Mouse (Mus musculus): ENCODE results near the gene Gm5136.

The Gm5136 gene

DNA sequence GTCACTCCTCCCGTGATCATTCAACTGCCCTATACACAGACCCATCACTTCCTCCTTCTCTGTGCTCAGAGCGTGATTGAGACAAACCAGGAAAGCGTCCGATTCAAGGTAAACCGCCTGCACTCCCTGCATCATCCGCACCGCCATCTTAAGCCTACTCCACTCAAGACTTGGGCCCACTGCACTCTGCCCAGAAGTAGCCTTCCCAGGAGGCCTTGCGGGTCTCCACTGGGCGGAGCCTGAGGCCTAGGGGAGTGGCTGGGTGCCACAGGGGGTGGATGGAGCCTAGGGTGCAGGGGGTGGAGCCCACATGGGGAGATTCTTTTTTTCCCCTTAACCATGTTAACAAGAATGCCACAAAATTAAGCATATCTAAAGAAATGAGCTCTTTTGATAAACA, at the start of gene Gm5136:
Gm5136 (minus strand) TSS at position 215 of the 400 bp plus-strand sequence.
- DNase-seq (ENCODE audit: low read depth, low spot score): no peak

DNA sequence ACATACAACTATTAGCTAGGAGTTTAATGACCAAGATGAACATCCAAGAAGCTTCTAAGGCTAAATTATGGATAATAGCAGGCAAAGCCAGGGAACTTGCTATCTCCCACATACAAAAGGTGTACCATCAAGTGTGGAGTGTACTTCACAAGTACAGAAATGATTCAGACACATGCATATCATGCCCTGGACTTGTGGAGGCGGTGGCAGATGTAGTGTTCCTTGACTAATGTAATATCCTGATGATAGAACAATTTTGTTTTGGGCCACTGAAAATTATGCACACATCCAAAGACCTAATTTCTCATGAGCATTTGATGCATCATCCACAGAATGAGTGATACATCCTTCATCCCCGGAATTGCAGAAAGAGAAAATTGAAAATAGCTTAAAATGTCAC, 43.8 kb upstream of the Gm5136 start:
- DNase-seq (ENCODE audit: low read depth, low spot score): no peak

DNA sequence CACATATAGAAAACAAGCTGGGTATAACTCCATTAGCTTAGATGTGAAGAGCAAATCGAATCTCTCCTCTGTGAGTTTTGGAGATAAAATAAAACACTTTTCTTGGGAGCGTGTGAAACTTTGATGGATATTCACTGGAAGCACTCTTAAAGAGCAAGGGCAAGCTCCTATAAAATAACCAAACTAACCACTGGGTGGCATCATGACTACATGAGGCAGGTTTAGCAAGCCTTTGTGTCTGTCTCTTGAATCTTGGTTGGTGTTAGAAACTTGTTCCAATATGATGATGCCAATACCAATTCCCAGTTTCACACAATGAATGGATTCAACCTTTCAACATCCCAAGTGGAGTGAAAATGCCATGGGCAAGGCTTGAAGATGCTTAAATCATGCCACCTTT, 34.0 kb upstream of the Gm5136 start:
- peak; percentile 22 for DNase-seq (ENCODE audit: low read depth, low spot score)

DNA sequence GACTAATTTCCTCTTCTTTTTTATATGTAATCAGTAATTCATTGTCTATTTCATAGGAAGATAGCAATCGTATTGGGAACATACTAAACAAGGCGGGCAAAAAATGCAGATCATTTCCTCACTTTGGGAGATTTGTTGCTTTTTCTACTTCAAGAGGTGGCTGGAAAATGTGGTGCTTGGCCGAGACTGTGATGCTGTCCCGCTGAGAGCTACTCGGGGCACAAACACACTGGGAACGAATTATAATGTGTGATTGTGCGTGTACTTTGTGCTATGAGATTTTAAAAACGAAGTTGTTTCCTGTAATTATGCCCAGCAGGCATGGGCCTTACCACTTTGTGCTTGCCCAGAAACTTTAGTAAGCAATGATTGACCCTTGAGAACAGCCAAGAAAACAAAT, 29.0 kb upstream of the Gm5136 start:
- DNase-seq (ENCODE audit: low read depth, low spot score): no peak

DNA sequence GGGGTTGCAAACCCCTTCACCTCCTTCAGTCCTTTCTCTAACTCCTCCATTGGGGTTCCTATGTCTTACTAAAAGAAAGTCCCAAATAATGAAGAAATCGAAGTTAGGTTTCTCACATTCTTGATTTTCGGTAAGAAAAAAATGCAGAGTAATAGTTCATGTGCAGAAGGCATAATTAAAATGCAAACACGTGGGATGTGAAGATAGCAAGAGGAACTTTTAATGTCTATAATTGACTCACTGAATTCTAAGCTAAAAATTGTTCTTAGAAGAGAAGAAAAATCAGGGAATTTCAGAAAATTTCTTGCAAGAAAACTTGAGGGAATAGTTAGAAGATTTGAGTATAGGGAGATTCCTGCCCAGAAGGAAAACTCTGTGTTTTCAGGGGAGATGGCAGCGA, 26.4 kb upstream of the Gm5136 start:
- no peak for DNase-seq (ENCODE audit: low read depth, low spot score)

DNA sequence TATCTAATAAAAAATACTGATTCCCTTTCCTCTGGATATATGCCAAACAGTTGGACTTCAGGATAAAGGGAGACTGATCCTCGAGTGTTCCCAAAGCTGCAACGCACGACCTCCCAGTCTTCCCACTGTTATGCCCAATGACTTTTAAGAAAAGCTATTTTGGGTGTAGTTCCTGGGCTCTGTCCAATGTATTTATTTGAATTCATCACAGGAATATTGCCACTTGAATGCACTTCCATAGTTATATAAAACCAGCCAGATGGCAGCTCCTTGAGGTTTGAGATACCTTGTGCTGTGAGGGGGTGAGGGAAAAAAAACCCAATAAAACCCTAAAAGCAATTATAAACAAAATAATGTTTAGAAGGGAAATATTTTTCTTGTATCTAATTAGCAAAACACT, 24.9 kb upstream of the Gm5136 start:
- no peak for DNase-seq (ENCODE audit: low read depth, low spot score)

DNA sequence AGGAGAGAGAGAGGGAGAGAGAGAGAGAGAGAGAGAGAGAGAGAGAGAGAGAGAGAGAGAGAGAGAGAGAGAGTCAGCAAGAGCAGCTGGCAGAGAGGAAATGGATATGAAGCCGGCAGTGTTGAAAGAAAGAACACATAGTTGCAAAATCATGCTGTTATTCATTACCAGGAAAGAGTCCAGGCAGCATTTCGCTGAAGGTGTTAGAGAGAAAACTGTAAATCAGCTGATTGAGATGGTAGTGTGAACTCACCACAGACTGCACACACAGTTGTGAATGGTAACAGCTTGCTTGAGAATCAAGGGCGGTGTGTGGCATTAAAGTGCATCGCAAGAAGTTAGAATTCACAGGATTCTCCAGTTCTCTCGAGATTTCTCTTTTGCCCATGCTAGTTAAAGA, 10.6 kb upstream of the Gm5136 start:
- DNase-seq (ENCODE audit: low read depth, low spot score): no peak

DNA sequence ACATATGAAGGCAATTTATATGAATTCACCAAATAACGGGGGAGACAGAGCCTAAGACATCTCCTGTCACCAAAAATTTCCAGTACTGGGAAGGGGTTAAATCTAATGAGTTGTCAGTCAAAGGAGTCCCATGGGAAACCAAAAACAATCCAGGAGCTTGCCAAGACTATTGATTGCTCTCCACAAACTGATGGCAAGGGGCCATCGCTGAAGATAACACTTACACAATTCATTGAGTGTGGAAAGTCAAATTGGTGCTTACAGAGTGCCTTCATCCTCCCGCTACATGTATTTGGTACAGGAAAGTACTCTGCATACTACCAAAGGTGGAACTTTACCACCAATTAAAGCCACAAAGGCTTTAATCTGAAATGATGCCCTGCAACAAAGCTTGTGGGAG, 5.7 kb upstream of the Gm5136 start:
- DNase-seq (ENCODE audit: low read depth, low spot score): no peak

DNA sequence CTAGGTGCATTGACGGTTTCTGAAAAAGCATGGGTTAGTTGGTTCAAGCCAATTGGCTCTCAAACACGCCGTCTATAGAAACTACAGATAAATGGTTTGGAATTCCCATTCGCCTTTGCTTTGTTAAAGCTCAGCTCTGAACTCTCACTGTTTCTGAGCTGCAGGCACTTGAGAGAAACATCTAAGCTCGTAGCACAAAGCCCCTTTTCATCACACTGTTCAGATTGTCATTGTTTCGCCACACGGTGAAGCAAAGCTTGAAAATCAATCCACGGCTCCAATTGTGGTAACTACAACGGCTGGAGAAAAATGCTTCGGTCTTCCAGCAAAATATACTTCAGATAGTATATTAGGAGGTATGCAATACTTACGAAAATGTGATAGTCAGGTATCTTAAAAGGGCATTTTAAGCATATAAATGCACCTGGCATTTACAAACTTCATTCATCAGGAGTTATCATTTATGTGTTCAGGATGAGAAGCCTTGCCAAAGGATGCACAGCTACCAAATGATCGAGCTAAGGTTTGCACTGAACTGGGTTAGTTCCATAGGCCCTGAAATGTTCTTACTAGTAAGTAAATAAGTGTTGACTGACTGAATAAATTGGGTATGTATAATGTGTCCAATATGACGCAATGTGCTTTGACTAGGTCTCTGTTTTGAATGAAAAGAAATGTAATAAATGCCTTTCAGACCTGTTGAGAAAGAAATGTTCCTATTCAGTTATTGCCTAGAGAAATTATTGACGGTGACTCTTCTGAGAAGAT, 1.6 kb upstream of the Gm5136 start:
- DNase-seq (ENCODE audit: low read depth, low spot score): no peak

DNA sequence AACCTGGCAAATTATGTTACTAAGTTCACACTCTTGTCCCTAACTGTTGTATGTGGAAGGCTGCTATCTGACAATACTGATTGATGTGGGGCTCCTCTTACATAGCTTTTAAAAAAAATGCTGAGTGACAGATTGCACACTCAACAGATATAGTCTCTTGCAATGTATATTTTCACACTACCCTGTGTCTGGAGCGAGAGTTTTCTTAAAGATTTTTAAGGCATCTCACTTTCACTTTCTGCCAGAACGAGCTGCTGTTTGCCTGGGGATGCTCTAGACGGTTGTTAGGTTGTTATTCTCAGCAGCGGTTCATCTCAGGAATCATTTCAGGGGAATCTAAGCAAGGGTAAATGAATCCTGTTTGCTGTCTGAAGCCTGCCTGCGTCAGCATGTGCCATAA, 2.9 kb downstream of the Gm5136 start:
- peak; percentile 4 for DNase-seq (ENCODE audit: low read depth, low spot score)

DNA sequence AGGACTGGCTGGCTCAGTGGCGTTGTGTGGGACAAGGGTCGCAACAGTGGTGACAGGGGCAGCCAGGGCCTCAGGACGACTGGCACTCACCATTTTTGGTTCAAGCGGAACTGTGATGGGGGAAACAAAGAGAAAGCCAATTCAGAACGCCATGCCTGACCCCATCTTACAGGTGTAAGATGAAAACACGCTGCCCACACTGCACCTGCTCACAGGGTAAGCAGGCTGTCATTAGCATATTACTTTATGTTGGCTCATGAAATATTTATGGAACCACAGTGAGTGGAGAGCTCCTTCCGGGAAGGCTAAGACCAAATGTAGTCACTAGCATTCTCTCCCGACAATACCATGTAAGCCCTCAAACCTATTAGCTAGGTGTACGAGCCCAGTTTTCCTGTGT, 9.0 kb downstream of the Gm5136 start:
- no peak for DNase-seq (ENCODE audit: low read depth, low spot score)

DNA sequence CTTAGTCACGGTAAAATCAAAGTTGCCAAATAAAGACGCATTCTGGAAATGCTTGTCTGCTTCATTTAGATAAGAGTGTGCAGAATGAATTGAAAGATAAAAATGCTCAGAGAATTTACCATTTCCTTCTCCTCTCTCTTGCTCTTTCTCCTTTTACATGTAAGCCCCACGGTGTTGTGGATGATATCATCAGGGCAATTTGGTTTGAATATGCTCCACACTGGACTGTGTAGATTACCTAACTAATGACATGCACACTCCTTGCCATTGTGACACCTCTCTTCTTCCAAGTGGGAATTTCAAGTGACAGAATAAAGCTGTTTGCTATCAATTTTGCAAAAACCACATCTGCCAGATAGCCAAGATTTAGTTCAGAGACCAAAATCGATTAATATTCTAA, 13.3 kb downstream of the Gm5136 start:
- no peak for DNase-seq (ENCODE audit: low read depth, low spot score)

DNA sequence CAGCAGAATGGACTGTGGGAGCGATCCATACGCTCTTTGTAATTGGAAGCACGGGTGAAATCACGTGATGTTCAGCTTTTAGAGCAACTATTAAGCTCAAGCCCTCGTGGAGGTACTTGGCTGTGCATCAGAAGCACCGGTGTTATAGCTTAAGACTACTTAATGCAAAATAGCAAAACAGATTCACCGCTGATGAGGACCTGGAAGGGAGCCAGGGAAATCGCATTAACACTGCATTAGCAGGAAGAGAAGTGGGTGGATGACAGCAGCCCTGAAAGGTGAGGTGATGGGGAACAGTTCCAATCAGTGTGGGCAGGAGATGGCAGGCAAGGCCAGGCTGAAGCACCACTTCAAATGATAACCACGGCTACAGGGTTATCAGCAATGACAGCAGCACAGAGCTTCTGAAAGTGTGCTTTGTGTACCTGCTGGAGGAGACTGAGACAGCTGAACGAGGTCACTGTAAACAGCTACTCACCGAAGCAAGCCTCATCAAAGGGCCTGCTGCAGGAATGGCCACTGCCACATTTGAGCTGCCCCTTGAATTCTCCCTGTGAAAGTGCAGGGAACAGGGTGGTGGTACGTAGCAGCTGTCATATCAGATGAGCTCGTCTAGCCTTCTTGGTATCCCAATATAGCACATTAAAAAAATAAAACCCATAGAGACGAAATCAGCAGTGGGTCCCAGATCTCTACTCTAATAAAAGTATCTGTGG, 20.1 kb downstream of the Gm5136 start:
- no peak for DNase-seq (ENCODE audit: low read depth, low spot score)

DNA sequence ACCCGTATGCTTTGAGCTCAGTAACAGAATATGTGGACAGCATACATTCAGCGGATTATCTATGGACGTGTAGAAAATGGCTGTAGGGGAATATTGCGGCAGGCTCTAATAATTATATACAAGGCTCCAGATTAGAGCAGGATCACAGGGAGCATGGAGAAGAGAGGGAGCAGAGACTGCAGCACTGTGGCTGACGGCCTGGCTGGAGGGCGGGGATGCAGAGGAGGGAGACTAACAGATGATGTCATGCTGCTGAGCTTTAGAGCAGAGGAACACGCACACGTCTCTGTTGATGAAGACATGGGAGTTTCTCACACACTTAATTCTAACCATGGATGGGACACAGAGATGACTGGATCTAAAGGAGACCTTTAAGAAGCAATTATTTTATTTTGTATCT, 22.9 kb downstream of the Gm5136 start:
- DNase-seq (ENCODE audit: low read depth, low spot score): no peak

DNA sequence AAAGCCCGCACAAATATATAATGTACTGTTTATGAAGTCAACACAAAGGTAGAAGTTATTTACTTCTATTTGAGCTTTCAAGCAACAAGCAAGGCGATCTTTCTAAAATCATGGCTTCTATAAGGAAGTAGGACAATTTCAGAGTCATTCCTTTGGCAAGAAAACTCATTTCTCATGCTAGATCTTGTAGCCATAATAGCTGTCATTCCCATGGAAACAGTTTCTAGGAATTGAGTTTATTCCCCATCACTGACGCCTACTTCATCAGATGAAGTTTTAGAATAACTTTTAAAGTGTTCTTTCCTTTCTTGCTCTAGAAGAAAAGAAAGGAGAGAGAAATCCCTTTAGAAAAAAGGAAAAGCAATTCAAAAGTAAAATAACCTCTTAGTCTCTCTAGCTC, 31.0 kb downstream of the Gm5136 start:
- no peak for DNase-seq (ENCODE audit: low read depth, low spot score)

DNA sequence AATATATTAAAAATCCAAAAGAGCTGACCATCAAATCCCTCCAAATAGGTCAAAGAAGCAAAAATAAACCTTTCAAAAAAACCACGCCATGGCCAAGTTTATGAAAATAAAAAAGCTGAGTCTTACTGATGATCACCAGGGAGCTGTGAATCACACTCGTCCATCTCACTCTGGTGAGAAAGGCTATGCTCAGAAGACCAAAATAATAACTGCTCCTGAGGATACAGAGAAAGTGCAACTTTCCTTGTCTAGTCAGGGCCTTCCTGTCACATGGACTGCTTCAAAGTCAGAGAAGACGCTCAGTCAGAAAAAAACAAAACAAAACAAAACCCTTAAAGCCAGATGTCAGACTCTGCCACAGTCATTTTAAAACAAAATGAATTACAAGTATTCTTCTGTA, 39.7 kb downstream of the Gm5136 start:
- no peak for DNase-seq (ENCODE audit: low read depth, low spot score)

DNA sequence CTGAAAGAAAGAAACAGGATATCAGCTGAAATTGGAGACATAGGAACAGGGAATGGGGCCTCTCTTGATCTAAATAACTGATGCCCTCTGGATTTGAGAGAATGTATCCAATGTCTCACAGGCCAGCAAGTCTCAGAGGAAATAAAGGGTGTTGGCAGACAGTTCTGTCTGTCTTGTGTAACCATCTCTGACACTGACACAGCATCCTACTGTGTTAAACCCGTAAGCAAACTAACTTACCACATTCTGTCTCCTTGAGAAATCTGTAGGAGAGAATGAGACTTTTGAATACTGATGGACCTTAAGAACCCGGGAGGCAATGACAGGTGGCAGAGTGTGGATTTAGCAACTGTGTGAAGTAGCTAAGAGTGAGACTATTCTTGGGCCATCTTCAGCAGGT, 41.7 kb downstream of the Gm5136 start:
- DNase-seq (ENCODE audit: low read depth, low spot score): no peak

DNA sequence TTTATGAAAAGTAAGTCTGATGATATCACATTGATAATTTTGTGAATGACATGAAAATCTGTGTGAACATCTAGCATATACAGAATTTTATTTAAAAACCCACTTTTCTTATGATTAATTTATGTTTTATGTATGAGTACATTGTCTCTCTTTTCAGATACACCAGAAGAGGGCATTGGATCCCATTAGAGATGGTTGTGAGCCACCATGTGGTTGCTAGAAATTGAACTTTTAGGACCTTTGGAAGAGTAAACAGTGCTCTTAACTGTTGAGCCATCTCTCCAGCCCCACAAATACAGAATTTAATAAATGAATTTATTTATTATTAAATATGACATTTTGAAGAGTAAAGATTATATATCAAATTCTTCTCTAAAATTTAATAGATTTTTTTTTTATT, 42.3 kb downstream of the Gm5136 start:
- DNase-seq (ENCODE audit: low read depth, low spot score): no peak

DNA sequence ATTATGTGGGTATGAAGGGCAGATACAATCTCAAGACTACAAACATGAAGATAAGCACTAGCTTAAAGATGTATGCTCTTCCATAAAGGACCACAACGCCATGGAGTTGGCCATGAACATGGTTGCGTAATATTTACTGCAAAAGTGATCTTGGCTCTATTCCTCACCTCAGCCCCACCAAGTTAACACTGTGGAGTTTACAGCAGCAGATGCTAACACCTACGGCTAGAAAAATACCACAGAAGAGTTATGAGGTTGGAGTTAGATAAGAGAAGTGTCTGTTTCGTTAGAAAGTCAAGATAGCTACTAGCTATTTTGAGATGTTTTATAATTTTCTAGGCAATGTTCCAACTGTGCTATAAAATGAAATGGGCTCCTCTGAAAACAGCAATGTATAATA, 43.1 kb downstream of the Gm5136 start:
- no peak for DNase-seq (ENCODE audit: low read depth, low spot score)

DNA sequence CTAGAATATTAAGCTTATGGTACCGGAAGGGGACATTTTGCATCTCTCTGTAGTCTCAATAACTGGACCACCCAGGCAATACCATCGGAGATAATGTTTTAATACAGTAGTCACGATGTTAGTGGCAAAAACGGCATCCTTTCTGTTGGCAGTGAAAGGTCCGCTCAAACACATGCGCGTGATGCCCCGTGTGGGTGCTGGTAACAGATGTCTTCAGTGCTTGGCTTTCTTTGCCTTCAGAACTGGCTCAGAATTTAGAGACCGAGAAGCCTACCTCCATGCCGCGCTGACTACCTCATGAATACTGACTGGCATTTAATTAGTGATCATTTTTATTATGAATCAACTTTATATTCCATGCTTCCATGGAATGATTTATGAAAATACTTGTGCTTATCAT, 44.9 kb downstream of the Gm5136 start:
- no peak for DNase-seq (ENCODE audit: low read depth, low spot score)

DNA sequence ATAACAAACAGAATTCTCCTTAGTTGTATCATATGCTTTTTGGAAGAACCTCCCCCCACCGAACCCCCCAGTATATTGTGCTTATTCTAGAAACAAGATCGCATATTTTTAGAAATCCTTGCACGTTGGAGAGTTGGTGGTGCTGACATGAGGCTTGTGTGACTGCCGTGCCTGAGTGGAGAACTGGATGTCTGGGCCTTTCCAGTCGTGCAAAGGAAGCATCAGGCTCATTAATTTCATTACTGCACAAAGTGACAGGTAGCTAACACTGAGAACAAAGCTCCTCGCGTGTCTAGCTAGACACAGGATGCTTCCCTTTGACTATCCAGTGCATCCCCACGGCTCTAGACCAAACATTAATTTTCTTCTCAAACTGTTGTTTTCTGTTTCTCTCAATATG, 47.1 kb downstream of the Gm5136 start:
- no peak for DNase-seq (ENCODE audit: low read depth, low spot score)

DNA sequence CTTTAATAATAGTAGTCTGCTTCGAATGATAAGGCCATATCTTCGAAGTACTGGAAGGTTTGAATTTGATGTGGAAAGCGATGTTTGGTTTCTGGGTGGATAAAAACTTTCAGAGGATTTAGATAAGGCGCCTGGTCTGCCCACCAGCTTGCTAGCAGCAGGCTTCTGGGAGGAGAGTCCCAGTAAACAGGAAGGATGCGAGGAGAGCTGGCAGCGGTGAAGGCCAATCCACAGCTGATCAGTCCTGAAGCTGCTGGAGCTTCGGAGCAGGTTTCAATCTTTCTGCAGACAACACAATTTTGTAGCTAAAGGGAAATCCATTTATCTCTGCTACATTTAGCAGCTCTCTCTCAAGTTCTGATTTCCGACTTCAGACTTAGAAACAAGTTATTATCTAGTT, 47.9 kb downstream of the Gm5136 start:
- DNase-seq (ENCODE audit: low read depth, low spot score): no peak

DNA sequence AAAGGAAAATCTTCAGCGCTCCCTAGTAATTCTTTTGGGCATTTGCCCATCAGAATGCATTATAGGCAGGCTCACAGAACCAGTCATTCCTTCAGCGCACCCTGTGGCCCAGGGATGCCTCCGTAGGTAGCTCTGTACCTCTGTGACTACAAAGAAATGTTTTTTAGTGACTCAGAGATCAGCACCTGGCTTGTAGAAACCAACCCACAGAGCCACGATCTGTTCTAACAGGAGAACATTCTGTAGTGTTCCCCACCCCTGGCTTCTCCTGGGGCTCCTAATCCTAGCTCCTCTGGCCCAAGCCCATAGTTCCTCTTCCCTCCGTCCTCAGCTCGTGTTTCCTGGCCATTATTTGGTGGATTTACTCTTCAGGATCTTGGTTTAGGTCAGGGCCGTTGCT, 50.8 kb downstream of the Gm5136 start:
- DNase-seq (ENCODE audit: low read depth, low spot score): no peak
